In the genomic region with DNA sequence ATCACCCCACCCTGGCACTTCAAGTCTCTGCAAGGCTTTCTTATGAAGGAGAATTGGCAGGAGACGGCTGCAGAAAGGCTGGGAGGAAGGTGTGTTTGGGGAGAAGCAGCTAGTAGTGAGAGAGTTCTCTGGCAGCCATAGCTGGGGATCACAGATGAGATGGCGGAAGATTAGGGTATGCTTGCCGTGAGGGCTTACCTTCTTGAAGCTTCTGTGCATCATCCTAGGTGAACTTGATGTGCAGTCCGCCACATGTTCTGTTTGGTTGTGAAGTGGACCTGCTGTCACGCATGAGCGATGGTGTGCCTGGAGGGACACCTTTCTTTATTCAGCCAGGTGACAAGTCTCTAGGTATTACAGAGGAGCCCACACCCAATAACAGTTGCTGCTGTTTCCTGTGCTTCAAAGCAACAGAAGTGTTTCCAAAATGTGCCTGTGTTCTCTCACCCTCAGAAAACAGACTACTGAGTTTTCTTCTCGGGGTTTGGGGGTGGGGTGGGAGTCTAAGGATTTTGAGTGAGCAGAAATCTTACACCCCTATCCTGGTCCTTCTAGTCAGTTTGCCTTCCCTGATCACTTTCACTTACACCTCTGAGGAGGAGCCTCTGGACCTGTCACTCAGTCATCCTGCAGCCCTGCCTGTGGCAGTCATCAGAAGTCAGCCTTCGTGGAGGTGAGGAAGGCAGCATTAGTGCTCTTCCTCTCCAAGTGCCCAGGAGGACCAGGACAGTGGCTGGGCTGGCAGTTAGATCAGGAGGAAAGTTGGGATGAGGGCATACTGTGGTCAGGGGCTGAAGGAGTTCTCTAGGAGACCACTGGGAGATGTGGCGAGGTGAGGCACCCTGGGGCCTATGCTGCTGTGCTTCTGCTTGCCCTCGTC, we compare ENCODE assay signal across 12 mouse cellular contexts. TPM values are rescaled to one million over a fixed set of nuclear protein-coding genes. Genes with fewer than 3 reads are reported as not detected.
DNase-seq lines count a peak whose midpoint lies in the region; ATAC-seq and TF ChIP-seq lines count a peak whose summit lies in the region.
"Had no signal": no experiment of that assay in that cellular context is flagged by ENCODE, and none has a peak within 500 bp of the region (broad histone marks: within the 10 kb centered on the region; RNA-seq: fewer than 3 reads in every experiment).

No protein-coding gene starts in this region.

- no peak overlapping the region for H3K27ac ChIP-seq in forebrain, embryonic 13.5 days
- H3K27ac ChIP-seq in forebrain, postnatal 0 days (ENCODE audit: low read depth, low read length) = no peak overlapping the region
- H3K27ac ChIP-seq in midbrain, embryonic 11.5 days (ENCODE audit: low read depth, low read length) = no peak overlapping the region
- H3K27ac ChIP-seq in midbrain, embryonic 14.5 days (replicated peaks; ENCODE audit: low read depth, low read length) = no peak overlapping the region
- H3K27ac ChIP-seq: forebrain, embryonic 10.5 days had no signal

- no peak for ATAC-seq in forebrain, embryonic 13.5 days
- no peak for ATAC-seq in forebrain, postnatal 0 days
- no peak for ATAC-seq in midbrain, embryonic 11.5 days (ENCODE audit: low FRiP score)
- ATAC-seq in midbrain, embryonic 14.5 days (ENCODE audit: low FRiP score, low TSS enrichment) = no peak
- ATAC-seq in granulocyte monocyte progenitor cell, adult 5-6 weeks (replicated peaks; ENCODE audit: poor library complexity, severe bottlenecking) = no peak
- ATAC-seq: lung, postnatal 0 days had no signal

- no peak for TF ChIP-seq CTCF in forebrain, postnatal 0 days (IDR thresholded peaks at IDR 0.05; ENCODE audit: low read depth)

- H3K4me1 ChIP-seq in forebrain, embryonic 13.5 days = peaks cover 32% of the 10 kb centered on the region
- H3K4me1 ChIP-seq in forebrain, postnatal 0 days (ENCODE audit: insufficient read depth) = peaks cover 14% of the 10 kb centered on the region; the same call in 1 of the 2 replicates
- peaks cover 13% of the 10 kb centered on the region for H3K4me1 ChIP-seq in midbrain, embryonic 11.5 days (ENCODE audit: control insufficient read depth, insufficient read depth, low read length)
- peaks cover 16% of the 10 kb centered on the region for H3K4me1 ChIP-seq in midbrain, embryonic 14.5 days (ENCODE audit: control insufficient read depth, insufficient read depth, low read length)

- WGBS in forebrain, embryonic 13.5 days = 91% methylated on average over 10 of the region's 10 CpGs
- WGBS in forebrain, postnatal 0 days = 87% methylated on average over 10 of the region's 10 CpGs
- WGBS in midbrain, embryonic 11.5 days = 92% methylated on average over 10 of the region's 10 CpGs
- WGBS in midbrain, embryonic 14.5 days = 87% methylated on average over 10 of the region's 10 CpGs

- DNase-seq in forebrain, postnatal 0 days = no peak
- peak; percentile 19 for DNase-seq in midbrain, embryonic 11.5 days (ENCODE audit: low spot score, missing footprints)
- no peak for DNase-seq in midbrain, embryonic 14.5 days
- peak; percentile 80 for DNase-seq in induced T-regulatory cell, adult 2 months (ENCODE audit: low read depth)
- DNase-seq in thymus, postnatal 14 days = peak; percentile 56
- DNase-seq in neural tube, embryonic 10.5 days (ENCODE audit: extremely low spot score, low spot score) = no peak
- DNase-seq: adrenal gland, postnatal 14 days; cerebellum, adult 11-12 months had no signal

- H3K4me3 ChIP-seq in forebrain, embryonic 13.5 days = no peak overlapping the region
- no peak overlapping the region for H3K4me3 ChIP-seq in forebrain, postnatal 0 days (ENCODE audit: low read depth, low read length)
- no peak overlapping the region for H3K4me3 ChIP-seq in midbrain, embryonic 11.5 days (ENCODE audit: low read depth, low read length)
- H3K4me3 ChIP-seq in midbrain, embryonic 14.5 days (replicated peaks; ENCODE audit: low read depth, low read length) = no peak overlapping the region
- H3K4me3 ChIP-seq: forebrain, embryonic 10.5 days had no signal

- H3K4me2 ChIP-seq in forebrain, embryonic 13.5 days = peak overlapping the region; percentile 82
- no peak overlapping the region for H3K4me2 ChIP-seq in forebrain, postnatal 0 days (ENCODE audit: low read depth)
- H3K4me2 ChIP-seq in midbrain, embryonic 11.5 days = no peak overlapping the region
- H3K4me2 ChIP-seq in midbrain, embryonic 14.5 days (ENCODE audit: low read length) = no peak overlapping the region; the same call in 1 of the 2 replicates

- no peaks in the 10 kb centered on the region for H3K36me3 ChIP-seq in forebrain, embryonic 13.5 days (ENCODE audit: poor library complexity, severe bottlenecking)
- peaks cover 3% of the 10 kb centered on the region; the same call in 1 of the 2 replicates for H3K36me3 ChIP-seq in forebrain, postnatal 0 days (ENCODE audit: insufficient read depth)
- H3K36me3 ChIP-seq in midbrain, embryonic 11.5 days (ENCODE audit: control insufficient read depth, insufficient read depth, low read length) = no peaks in the 10 kb centered on the region
- no peaks in the 10 kb centered on the region; the same call in 1 of the 2 replicates for H3K36me3 ChIP-seq in midbrain, embryonic 14.5 days (ENCODE audit: control insufficient read depth, insufficient read depth, low read length)

- H3K27me3 ChIP-seq in forebrain, embryonic 13.5 days = no peaks in the 10 kb centered on the region
- H3K27me3 ChIP-seq in forebrain, postnatal 0 days (ENCODE audit: insufficient read depth, low read length) = no peaks in the 10 kb centered on the region
- no peaks in the 10 kb centered on the region for H3K27me3 ChIP-seq in midbrain, embryonic 11.5 days (ENCODE audit: control insufficient read depth, insufficient read depth, low read length)
- H3K27me3 ChIP-seq in midbrain, embryonic 14.5 days (ENCODE audit: control insufficient read depth, insufficient read depth, low read length) = no peaks in the 10 kb centered on the region

- H3K9me3 ChIP-seq in forebrain, embryonic 13.5 days (replicated peaks) = no peaks in the 10 kb centered on the region
- no peaks in the 10 kb centered on the region for H3K9me3 ChIP-seq in forebrain, postnatal 0 days (ENCODE audit: low read length)
- H3K9me3 ChIP-seq in midbrain, embryonic 11.5 days (ENCODE audit: control insufficient read depth, low read length) = no peaks in the 10 kb centered on the region
- H3K9me3 ChIP-seq in midbrain, embryonic 14.5 days (ENCODE audit: control insufficient read depth, low read length) = no peaks in the 10 kb centered on the region
- H3K9me3 ChIP-seq: forebrain, embryonic 10.5 days had no signal

- 0 out of 2 replicates have a peak overlapping the region, but pooled peaks have one; percentile 1 for H3K9ac ChIP-seq in forebrain, embryonic 13.5 days
- H3K9ac ChIP-seq in forebrain, postnatal 0 days = no peak overlapping the region
- no peak overlapping the region for H3K9ac ChIP-seq in midbrain, embryonic 11.5 days (ENCODE audit: low read length)
- no peak overlapping the region for H3K9ac ChIP-seq in midbrain, embryonic 14.5 days (replicated peaks; ENCODE audit: low read length)

RNA-seq across cellular contexts. Expression of a gene that starts 2.8 kb away (rescaled TPM):
- 17.8 and 19.2 TPM in 2 replicates for polyA plus RNA-seq in forebrain, embryonic 13.5 days (2015; fragmentation: Nextera tagmentation; extraction: Ambion mirVana)
- 81.9 and 99.1 TPM in 2 replicates for total RNA-seq in forebrain, postnatal 0 days (2014; rRNA removed)
- polyA plus RNA-seq in forebrain, postnatal 0 days (2015; fragmentation: Nextera tagmentation; extraction: Ambion mirVana) = 17.9 and 19.4 TPM in 2 replicates
- polyA plus RNA-seq in midbrain, embryonic 11.5 days (2014; fragmentation: Nextera tagmentation; extraction: Ambion mirVana) = 12.4 and 15.6 TPM in 2 replicates
- polyA plus RNA-seq in midbrain, embryonic 14.5 days (2014; fragmentation: Nextera tagmentation; extraction: Ambion mirVana) = 23.2 and 25.3 TPM in 2 replicates
- 29.6 and 31.9 TPM in 2 replicates for total RNA-seq in granulocyte monocyte progenitor cell, adult 5-6 weeks (2014; fragmentation: Nextera tagmentation)
- total RNA-seq in granulocyte monocyte progenitor cell, adult 5-6 weeks (2017) = 16.7 and 21.9 TPM in 2 replicates

Comparison
In these comparisons a context has a peak if more than half of its experiments do, and no peak if none do; other contexts are left out.
1. DNase-seq: peak in midbrain, embryonic 11.5 days (single experiment), induced T-regulatory cell, adult 2 months (single experiment) and thymus, postnatal 14 days (single experiment); none in forebrain, postnatal 0 days (single experiment), midbrain, embryonic 14.5 days (single experiment) and neural tube, embryonic 10.5 days (single experiment).